Mouse (Mus musculus) adrenal gland, adult (tissue): Measurements from ENCODE around the gene Adarb1.

Experiments used
- DNase-seq, 2 experiments: peaks; one replicate each; pipeline ENCODE4 v3.0.0; 2022 to 2023; ENCODE audit warnings: low spot score in 1 of 2; ENCODE audit not compliant: inconsistent age in 2 of 2

The Adarb1 gene

DNA sequence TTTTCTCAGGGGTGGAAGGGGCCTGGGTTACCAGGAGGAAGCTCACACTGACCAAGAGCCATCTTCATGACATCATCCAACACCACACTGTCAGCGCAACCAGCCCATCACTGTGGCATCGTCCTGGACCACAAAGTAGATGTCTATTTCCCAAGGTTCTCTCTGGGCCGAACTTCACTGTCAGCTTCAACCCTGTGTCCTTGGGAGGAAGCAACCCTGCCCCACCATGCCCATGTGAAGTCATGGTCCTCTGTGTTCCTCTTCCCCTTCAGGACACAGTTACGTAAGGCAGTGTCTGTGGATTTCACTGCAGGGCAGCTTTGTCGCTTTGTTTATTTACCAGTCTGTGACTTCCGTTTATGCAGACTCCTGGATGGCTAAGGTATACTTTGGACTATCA lies 27.0 kb downstream of the Adarb1 start:
- DNase-seq, result peak in 1 of 2 experiments; percentile 45

DNA sequence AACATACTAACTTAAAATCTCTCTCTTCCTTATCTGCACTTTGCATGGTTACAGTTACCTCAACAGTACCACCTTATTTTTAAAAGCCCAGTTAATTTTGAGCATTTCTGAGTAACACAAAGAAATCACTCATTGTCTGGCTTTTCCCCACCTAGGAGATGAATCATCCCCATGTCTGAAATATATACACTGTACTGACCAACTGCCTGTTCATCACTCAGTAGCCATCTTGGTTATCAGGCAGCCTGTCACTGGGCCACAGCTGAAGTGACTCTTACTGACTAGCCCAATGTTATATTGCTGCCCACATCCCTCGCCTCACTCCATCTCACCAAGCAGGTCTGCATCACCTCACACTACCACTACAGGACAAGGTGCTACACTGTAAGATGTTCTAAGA lies 30.5 kb downstream of the Adarb1 start:
- no peak for DNase-seq

DNA sequence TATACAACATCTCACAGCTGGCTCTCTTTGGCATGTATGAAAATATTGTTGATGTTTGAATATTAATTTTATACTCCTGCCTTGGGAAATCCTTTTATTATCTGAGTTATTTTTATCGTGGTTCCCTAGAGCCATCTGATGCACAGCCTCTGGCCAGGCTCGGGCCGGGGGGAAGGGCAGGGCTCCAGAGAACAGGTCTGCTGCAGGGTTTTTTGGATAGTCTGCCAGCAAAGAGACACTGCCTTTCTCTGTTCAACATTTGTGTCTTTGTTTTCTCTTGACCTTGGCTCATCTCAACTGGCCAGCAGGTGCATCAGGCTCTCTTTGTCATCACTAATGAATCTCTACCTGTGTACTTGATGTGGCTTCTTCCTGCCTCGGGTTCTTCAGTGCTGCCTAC lies 32.3 kb downstream of the Adarb1 start:
- no peak for DNase-seq

DNA sequence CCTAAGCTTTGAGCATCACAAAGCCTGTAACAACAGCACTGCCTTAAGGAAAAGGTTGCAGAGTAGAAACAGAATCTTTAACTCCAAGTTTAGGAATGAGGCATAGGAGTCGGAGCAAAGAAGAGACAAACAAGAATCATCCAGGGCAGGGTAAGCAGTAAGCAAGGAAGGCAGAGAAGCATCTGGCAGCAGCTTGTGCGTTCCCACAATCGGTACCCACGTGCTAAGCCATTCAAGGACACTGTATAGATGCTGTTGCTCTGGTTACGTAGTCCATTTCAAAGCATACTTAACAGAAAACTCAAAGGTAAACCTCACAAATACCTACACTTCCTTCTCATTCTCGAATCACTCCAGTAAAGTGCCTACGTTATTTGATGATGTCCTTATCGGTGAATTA lies 35.0 kb downstream of the Adarb1 start:
- DNase-seq, result no peak

DNA sequence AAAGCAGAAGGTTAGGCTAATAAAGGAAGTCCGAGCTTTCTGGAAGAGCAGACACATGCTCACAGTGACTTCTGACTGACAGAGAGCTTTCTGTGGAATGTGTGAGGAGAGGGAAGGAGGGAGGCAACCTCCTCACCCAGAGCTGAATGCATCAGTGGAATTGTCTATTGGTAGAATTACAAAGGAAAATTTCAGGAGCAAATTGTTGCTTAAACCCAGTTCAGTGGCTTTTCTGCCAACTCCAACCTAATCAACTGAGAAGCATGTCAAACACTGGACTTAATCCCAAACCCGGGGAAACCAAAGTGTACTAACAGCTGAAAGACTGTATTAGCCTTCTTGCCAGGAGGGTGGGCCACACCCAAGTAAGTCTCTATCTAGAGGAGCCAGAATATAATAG lies 36.9 kb downstream of the Adarb1 start:
- no peak for DNase-seq

DNA sequence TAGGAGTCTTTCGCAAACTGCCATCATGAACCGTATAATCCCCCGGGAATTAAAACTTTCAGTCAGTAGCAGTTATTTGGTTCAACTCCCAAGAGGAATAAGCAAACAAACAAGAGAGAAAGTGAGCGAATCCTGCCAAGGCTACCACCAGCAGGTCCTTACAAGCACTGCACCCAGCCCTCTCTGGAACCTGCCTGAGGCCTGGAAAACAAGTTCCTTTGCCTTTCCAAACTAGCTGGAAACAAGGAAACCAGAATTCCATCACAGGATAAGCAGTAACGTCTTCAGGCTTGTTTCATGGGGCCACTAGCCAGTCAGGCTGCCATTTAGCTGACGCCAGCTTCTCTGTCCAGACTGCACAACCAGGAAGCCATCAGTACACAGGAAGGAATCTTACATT lies 37.4 kb downstream of the Adarb1 start:
- DNase-seq, result no peak

DNA sequence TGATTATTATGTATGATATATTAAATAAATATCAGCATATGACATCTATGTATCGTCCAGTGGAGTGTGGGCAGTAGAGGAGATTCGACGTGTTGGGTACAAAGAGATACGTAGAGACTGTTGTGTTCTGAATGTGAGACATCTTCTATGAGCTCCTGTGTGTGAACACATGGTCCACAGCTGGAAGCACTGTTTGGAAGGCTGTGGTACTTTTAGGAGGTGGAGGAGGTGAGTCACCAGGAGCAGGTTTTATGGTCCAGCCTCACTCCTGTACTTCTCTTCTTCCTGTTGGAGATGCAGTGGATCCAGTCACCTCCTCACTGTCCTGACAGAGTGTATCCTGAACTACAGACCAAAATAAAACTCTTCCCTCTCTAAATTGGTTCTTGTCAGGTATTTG lies 38.9 kb downstream of the Adarb1 start:
- DNase-seq, result no peak

DNA sequence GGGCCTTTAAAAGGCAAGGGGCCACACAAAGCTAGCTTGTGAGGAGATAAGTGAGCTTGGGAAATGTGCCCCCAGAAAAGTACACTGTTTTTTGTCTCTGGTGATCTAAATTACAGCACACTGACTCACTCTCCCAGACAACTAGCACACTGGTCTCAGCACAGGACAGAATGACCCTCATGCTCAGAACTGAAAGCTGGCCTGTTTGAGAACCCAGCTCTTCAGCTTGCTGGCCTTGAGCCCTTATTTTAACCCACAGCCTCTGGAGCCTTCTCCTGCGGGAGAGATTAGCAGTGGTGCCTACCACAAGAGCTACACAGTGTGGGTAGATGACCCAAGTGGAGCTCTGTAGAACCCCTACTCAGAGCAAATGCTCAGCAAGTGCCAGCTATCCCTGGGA lies 42.0 kb downstream of the Adarb1 start:
- peak; percentile 67 to 72 for DNase-seq

DNA sequence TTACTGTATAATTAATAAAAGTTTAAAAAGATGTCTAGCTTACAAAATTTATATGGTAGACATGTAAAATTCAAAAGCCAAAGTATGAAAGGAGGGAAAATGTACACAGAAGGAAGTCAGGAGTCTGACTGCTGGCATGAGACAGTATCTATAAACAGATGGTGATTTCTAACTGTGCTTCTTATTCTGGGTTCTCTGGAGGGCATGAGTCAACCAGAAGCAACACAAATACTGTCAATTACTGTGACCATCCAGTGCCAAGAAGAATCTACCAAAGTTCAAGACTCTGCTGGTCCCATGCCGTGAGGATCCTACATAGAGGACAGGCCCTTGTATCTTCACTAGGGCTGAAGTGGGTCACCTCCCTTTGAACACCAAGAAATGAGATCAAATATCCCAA lies 43.1 kb downstream of the Adarb1 start:
- no peak for DNase-seq

DNA sequence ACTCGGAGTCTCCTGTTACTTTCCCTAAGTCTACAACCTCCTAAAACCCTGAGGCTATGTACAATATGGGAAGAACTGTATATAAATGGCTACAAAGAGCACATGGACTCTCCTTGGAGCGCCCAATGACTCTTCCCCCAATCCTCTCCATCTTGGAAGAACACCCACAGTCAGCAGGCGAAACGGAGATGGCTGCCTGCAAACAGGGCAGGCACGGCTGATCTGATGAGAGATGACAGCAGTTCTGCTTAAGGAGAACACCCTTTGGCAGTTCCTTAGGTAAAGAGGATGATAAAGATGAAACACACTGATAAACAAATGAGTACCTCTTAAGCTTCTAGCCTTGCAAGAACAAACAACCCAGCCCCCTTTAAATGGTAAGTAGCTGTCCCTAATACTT lies 43.7 kb downstream of the Adarb1 start:
- no peak for DNase-seq

DNA sequence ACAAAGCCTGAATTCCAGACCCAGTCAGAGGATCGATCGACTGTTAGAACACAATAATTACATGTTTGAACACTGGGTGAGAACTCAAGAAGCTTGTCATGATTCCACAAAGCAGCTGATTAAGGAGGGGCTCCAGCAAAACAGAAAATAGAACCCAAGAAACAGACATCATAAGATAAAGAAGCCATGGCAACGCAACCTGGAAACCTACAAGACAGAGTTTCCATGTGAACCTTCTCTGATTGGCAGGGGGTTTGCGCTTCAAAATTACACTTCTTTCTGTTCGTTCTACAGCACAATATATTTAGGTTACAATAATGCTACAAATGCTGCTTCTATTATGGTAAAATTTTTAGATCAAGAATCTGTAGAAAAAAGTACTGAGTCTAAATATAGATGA lies 47.9 kb downstream of the Adarb1 start:
- no peak for DNase-seq

DNA sequence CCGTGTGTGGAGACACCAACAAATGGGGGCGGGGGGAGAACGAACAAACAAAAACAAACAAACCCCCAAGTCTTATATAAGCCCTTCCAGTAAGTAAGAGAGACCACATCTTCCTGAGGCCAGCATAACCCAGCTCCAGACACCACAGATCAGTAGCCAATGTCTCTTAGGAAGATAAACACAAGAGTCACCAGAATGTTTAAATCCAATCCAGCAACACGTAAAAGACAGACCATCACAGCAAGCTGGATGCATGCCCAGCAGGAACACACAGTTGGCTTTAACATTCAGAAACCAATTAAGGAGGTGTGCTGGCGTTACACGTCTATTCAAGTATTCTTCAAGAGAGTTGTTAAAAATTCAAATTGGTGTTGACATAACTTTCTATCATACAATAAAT lies 50.1 kb downstream of the Adarb1 start:
- DNase-seq, result no peak

DNA sequence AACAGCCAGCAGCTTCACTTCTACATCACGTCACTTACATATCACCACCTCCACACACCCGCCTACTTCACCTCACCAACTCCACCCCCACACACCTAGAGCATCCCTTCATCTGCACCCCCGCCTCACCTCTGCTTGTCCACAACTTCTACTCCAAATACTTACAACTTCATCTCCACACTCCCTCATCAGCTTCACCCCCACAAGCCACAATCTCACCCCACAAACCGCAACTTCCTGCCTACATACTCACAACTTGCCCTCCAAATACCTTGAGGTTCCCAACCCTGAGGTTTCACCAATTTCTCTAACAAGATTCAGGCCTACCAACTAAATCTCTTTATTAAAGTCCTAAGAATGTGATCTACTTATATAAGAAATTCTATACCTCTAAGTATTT lies 51.1 kb downstream of the Adarb1 start:
- DNase-seq, result no peak

DNA sequence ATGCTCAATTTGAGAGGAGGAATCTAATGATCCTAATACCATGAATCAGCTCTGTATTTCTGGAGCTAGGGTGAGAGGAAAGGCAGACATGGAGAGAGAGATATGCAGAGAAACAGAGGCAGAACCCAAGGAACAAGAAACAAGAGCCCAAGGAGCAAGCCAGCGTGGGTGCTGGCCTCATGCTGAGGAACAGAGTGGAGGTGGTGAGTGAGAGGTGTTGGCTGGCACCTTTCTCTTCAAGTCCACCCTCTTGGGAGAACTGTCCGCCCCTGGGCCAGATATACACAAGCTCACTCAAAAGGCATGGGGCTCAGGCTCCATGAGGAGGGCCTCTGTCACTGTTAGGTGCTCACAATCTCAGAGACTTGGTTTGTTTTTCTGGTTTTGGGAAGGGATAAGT lies 52.9 kb downstream of the Adarb1 start:
- DNase-seq, result no peak

DNA sequence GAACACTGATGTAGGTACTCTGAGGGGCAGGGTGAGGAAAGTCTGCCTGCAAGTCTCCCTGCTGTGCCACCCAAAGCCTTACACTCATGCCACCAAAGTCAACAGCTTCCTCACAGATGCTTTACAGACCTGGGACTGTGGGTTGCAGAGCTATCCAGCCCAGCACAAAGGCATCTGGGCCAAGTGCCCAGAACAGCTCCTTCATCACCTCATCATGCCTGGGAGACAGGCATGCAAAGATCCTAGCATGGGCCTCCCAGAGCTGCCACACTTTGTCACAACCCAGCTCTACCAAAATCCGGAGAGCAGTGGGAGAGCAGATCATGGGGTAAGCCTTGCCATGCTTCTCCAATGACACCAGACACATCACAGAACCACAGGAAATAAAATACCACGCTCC lies 57.6 kb downstream of the Adarb1 start:
- DNase-seq, result no peak

DNA sequence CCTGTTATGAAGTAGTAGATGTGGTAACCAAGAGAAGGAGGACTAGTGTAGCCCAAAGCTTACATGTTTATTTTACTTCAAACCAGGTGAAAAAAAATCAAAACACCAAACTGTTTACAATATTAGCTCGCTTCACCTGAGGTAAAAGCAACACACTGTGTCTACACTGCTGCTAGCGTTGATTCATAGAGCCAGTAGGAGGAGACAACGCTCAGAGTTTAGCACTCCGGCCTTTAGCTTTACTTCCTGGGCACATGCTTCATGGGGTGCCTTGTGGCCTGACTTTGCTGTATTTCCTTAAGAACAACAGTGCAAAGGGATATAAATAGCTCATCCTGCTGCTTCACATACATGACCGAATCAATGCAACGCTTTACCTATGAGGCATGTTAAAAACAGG lies 60.1 kb downstream of the Adarb1 start:
- DNase-seq, result no peak

DNA sequence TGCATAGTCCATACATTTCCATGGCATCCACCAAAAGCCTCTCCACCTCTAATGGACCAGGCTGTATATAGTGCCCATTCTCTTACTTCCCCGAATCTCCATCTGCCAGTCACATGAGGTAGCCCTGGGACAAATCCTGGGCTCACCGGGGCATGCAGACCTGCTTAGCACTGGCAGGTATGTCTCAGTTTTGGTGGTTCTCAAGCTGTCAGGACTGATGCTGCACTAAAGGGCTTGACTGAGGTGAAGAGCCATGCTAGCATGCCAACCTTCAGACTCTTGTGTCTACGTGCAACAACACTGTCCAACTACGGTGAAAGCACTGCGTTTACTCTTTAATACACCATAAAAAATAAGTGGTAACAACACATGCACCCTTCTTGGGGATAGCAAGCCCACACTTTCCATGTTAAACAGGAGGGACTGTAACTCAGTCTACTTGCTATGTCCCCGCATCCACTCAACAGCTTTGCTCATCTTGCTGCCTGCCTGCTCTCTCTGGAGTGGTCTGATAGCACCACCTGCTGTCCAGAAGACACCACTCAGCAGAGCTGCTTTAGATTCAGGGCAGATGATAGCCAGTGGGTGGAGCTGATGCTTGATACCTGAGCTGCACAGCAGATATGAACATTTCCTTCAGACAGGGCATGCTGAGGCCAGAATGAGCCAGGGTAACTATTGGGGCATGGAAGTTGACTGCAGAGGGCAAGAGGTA lies 64.9 kb downstream of the Adarb1 start:
- DNase-seq, result peak; percentile 79 to 93

DNA sequence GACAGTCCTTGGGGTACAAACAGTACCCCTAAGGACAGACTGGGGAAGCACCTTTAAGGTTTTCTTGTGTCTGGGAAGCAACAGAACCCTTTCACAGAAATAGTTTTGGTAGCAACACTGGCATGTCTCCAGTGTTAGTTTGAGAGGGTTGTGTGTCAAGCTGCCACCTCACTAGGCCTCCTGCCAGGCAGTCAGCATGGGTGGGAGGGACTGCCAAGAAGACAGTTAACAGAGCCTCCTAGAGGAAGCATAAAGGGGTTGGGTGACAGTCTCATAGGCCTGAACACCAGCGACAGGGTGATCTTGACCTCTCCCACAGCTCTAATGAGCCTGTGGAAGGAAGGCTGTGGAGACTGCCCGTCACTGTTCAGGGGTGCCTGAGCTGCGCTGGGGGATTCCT lies 75.2 kb downstream of the Adarb1 start:
- peak in 1 of 2 experiments; percentile 22 for DNase-seq

DNA sequence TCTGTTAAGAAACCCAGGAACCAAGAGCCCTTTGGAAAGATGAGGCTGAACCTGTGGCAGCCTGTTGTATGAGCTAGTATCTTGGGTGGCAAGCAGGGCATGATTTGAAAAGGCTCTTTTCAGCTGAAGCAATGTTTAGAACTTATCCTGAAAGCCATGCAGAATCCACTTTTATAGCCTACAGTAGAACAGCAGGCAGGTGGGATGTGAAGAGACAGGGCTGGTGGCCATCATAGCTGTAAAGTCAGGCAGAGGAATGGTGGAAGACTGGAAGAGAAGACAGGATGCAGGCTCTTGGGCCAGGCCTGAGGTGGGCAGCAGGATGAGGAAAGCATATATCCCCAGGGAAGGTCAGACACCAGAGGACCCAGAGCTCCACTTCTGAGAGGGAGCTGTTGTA lies 76.4 kb downstream of the Adarb1 start:
- no peak for DNase-seq

DNA sequence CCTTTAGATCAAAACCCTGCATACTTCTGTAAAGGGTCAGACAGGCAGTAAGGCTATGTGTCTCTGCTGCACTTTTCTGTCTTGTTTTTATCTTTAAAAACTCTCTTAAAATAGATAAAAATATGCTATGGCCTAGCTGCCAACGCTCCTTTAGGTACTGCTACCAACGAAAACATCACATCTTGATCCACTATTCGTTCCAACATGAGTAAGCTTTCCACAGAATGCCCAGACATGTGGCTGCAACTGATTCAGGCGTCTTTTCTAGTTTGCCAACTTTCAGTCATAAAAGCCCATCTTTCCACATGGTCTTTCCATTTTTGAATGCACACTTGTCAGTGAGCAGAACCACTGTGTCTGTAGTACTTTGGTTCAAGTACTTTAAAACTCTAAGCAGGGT lies 77.0 kb downstream of the Adarb1 start:
- DNase-seq, result no peak

DNA sequence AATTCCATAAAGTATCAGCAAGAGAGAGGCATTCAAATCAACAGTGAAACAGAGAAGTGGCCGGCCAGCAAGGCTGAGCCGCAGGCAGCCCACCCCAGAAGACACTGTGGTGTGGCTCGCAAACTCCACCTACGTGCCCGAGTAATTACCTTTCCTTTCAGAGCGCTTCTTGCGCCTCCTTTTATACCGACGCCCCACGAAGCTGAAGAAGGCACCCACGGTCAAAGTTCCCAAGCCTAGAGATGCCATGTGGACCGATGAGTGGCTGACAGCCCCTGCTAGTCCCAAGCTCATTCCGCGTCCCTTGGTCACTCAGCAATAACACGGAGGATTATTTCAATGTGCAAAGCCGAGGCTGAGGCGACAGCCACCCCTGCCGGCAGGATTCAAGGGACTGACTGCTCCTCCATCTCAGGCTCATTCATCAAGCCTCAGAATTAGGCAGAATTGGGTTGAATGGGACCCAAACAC lies 78.2 kb downstream of the Adarb1 start:
- peak in 1 of 2 experiments; percentile 59 for DNase-seq

DNA sequence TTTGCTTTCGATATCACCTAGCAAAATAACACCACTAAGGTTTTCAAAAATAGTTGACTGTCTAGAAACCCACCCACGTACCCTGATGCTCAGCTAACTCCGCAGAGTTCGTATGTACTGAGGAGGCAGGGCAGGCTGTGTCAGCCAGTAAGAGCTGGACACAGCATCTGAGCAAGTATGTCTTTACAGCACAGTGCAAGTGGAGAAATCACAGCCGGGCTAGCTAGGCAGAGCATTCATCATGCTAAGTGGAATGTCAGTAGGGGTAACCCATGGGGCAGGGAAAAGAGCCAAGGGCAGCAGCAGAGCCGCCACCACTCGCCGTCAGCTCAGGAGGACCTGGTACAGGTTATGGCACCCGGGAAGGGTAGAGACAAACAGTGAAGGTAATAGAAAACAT lies 84.6 kb downstream of the Adarb1 start:
- DNase-seq, result no peak

DNA sequence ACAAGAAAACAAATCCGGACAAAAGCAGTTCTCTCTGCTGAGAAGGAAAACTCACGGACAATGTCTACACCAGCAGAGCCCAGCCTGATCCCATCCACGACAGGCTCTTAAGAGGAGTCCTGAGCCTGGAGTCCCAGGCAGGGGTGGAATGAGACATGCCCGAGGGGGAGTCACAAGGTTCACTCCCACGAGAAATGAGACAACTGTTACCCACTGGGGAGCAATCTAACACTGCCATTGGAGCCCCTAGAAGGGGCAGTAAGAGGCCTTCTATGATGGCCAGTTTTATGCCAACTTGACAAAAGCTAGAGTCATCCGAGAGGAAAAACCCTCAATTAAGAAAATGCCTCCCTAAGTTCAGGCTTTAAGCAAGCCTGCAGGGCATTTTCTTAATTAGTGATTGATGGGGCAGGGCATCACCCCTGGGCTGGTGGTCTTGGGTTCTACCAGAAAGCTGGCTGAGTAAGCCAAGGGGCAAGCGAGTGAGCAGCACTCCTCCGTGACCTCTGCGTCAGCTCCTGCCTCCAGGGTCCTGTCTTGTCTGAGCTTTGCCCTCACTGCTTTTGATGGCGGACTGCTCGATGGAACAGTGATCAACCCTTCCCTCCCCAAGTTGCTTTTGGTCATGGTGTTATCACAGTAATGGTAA lies 88.5 kb downstream of the Adarb1 start:
- no peak for DNase-seq
